Mouse (Mus musculus): ENCODE measurements around the gene Krba1. TPM values are rescaled to one million over a fixed set of nuclear protein-coding genes. Genes with fewer than 3 reads are reported as not detected.

Gene Krba1
- polyA plus RNA-seq, 1 experiment from 2014 or later = 22.9 TPM

GRCm38 (mm10) chr6:48415636-48416035 is 20.2 kb downstream of the Krba1 start:
- Histone ChIP-seq H3K27me3 (ENCODE audit: control insufficient read depth, insufficient read depth, low read length) (no peaks in the 10 kb centered on the region), H3K9me3 (ENCODE audit: control insufficient read depth, low read length) (no peaks in the 10 kb centered on the region), H3K27ac (ENCODE audit: low read depth, low read length) (no peak overlapping the region), H3K4me3 (ENCODE audit: low read depth, low read length) (no peak overlapping the region), H3K36me3 (ENCODE audit: control insufficient read depth, insufficient read depth, low read length) (peaks cover 23% of the 10 kb centered on the region), H3K4me1 (ENCODE audit: control insufficient read depth, insufficient read depth, low read length) (no peaks in the 10 kb centered on the region), H3K4me2 (ENCODE audit: low read depth) (no peak overlapping the region), H3K9ac (ENCODE audit: low read length) (no peak overlapping the region)
- no peak for ATAC-seq (ENCODE audit: insufficient read depth, low FRiP score, low TSS enrichment)
- WGBS = 97% methylated on average over 7 of the region's 7 CpGs
- DNase-seq (ENCODE audit: low spot score) = no peak

GRCm38 (mm10) chr6:48416486-48416885 is 21.1 kb downstream of the Krba1 start:
- no peaks in the 10 kb centered on the region for H3K4me1 ChIP-seq (ENCODE audit: control insufficient read depth, insufficient read depth, low read length)
- no peak overlapping the region for H3K9ac ChIP-seq (ENCODE audit: low read length)
- H3K9me3 ChIP-seq (ENCODE audit: control insufficient read depth, low read length) = no peaks in the 10 kb centered on the region
- WGBS = 96% methylated on average over 2 of the region's 2 CpGs
- DNase-seq (ENCODE audit: low spot score) (no peak), ATAC-seq (ENCODE audit: insufficient read depth, low FRiP score, low TSS enrichment) (no peak)
- H3K36me3 ChIP-seq (ENCODE audit: control insufficient read depth, insufficient read depth, low read length) = peaks cover 23% of the 10 kb centered on the region
- H3K4me3 ChIP-seq (ENCODE audit: low read depth, low read length) = no peak overlapping the region
- no peak overlapping the region for H3K27ac ChIP-seq (ENCODE audit: low read depth, low read length)
- H3K4me2 ChIP-seq (ENCODE audit: low read depth) = no peak overlapping the region
- H3K27me3 ChIP-seq (ENCODE audit: control insufficient read depth, insufficient read depth, low read length) = no peaks in the 10 kb centered on the region

GRCm38 (mm10) chr6:48420647-48421046 is 25.3 kb downstream of the Krba1 start:
- Histone ChIP-seq H3K4me1 (ENCODE audit: control insufficient read depth, insufficient read depth, low read length) (no peaks in the 10 kb centered on the region), H3K9me3 (ENCODE audit: control insufficient read depth, low read length) (no peaks in the 10 kb centered on the region), H3K4me2 (ENCODE audit: low read depth) (no peak overlapping the region), H3K27ac (ENCODE audit: low read depth, low read length) (no peak overlapping the region), H3K4me3 (ENCODE audit: low read depth, low read length) (no peak overlapping the region), H3K36me3 (ENCODE audit: control insufficient read depth, insufficient read depth, low read length) (peaks cover 8% of the 10 kb centered on the region), H3K27me3 (ENCODE audit: control insufficient read depth, insufficient read depth, low read length) (no peaks in the 10 kb centered on the region), H3K9ac (ENCODE audit: low read length) (no peak overlapping the region)
- DNase-seq (ENCODE audit: low spot score) = no peak
- WGBS = 21% methylated on average over 2 of the region's 2 CpGs
- no peak; the same call in 1 of the 2 replicates for ATAC-seq (ENCODE audit: insufficient read depth, low FRiP score, low TSS enrichment)

GRCm38 (mm10) chr6:48423336-48423735 is 27.9 kb downstream of the Krba1 start:
- no peak overlapping the region for H3K27ac ChIP-seq (ENCODE audit: low read depth, low read length)
- no peak for ATAC-seq (ENCODE audit: insufficient read depth, low FRiP score, low TSS enrichment)
- no peak overlapping the region for H3K9ac ChIP-seq (ENCODE audit: low read length)
- H3K9me3 ChIP-seq (ENCODE audit: control insufficient read depth, low read length) = no peaks in the 10 kb centered on the region
- DNase-seq (ENCODE audit: low spot score) = no peak
- WGBS = 83% methylated on average over 3 of the region's 3 CpGs
- no peaks in the 10 kb centered on the region for H3K36me3 ChIP-seq (ENCODE audit: control insufficient read depth, insufficient read depth, low read length)
- no peak overlapping the region for H3K4me2 ChIP-seq (ENCODE audit: low read depth)
- H3K27me3 ChIP-seq (ENCODE audit: control insufficient read depth, insufficient read depth, low read length) = no peaks in the 10 kb centered on the region
- H3K4me3 ChIP-seq (ENCODE audit: low read depth, low read length) = no peak overlapping the region
- no peaks in the 10 kb centered on the region for H3K4me1 ChIP-seq (ENCODE audit: control insufficient read depth, insufficient read depth, low read length)

- H3K9me3 ChIP-seq (ENCODE audit: control insufficient read depth, low read length) = no peaks in the 10 kb centered on the region
- H3K4me3 ChIP-seq (ENCODE audit: low read depth, low read length) = no peak overlapping the region
- no peak overlapping the region for H3K4me2 ChIP-seq (ENCODE audit: low read depth)
- no peak for DNase-seq (ENCODE audit: low spot score)
- WGBS = 72% methylated on average over 5 of the region's 5 CpGs
- no peak for ATAC-seq (ENCODE audit: insufficient read depth, low FRiP score, low TSS enrichment)
- no peaks in the 10 kb centered on the region for H3K4me1 ChIP-seq (ENCODE audit: control insufficient read depth, insufficient read depth, low read length)
- H3K27ac ChIP-seq (ENCODE audit: low read depth, low read length) = no peak overlapping the region
- no peaks in the 10 kb centered on the region for H3K27me3 ChIP-seq (ENCODE audit: control insufficient read depth, insufficient read depth, low read length)
- no peak overlapping the region for H3K9ac ChIP-seq (ENCODE audit: low read length)
- H3K36me3 ChIP-seq (ENCODE audit: control insufficient read depth, insufficient read depth, low read length) = no peaks in the 10 kb centered on the region
Measured at GRCm38 (mm10) chr6:48424074-48424473, 28.7 kb downstream of the Krba1 start.

GRCm38 (mm10) chr6:48426956-48427355 is 31.6 kb downstream of the Krba1 start:
- H3K9me3 ChIP-seq (ENCODE audit: control insufficient read depth, low read length) = no peaks in the 10 kb centered on the region
- no peak overlapping the region for H3K27ac ChIP-seq (ENCODE audit: low read depth, low read length)
- no peaks in the 10 kb centered on the region for H3K27me3 ChIP-seq (ENCODE audit: control insufficient read depth, insufficient read depth, low read length)
- ATAC-seq (ENCODE audit: insufficient read depth, low FRiP score, low TSS enrichment) = no peak
- no peak overlapping the region for H3K9ac ChIP-seq (ENCODE audit: low read length)
- DNase-seq (ENCODE audit: low spot score) = no peak
- H3K4me2 ChIP-seq (ENCODE audit: low read depth) = no peak overlapping the region
- WGBS = 84% methylated on average over 5 of the region's 5 CpGs
- no peaks in the 10 kb centered on the region for H3K4me1 ChIP-seq (ENCODE audit: control insufficient read depth, insufficient read depth, low read length)
- no peak overlapping the region for H3K4me3 ChIP-seq (ENCODE audit: low read depth, low read length)
- H3K36me3 ChIP-seq (ENCODE audit: control insufficient read depth, insufficient read depth, low read length) = no peaks in the 10 kb centered on the region

GRCm38 (mm10) chr6:48428769-48429557 is 33.6 kb downstream of the Krba1 start:
- Histone ChIP-seq H3K36me3 (ENCODE audit: control insufficient read depth, insufficient read depth, low read length) (no peaks in the 10 kb centered on the region), H3K9me3 (ENCODE audit: control insufficient read depth, low read length) (no peaks in the 10 kb centered on the region), H3K4me1 (ENCODE audit: control insufficient read depth, insufficient read depth, low read length) (no peaks in the 10 kb centered on the region), H3K27ac (ENCODE audit: low read depth, low read length) (no peak overlapping the region), H3K9ac (ENCODE audit: low read length) (no peak overlapping the region), H3K27me3 (ENCODE audit: control insufficient read depth, insufficient read depth, low read length) (no peaks in the 10 kb centered on the region), H3K4me2 (ENCODE audit: low read depth) (no peak overlapping the region), H3K4me3 (ENCODE audit: low read depth, low read length) (no peak overlapping the region)
- WGBS = 67% methylated on average over 4 of the region's 4 CpGs
- no peak for ATAC-seq (ENCODE audit: insufficient read depth, low FRiP score, low TSS enrichment)
- no peak for DNase-seq (ENCODE audit: low spot score)

- Histone ChIP-seq H3K27me3 (ENCODE audit: control insufficient read depth, insufficient read depth, low read length) (no peaks in the 10 kb centered on the region), H3K4me1 (ENCODE audit: control insufficient read depth, insufficient read depth, low read length) (no peaks in the 10 kb centered on the region), H3K4me2 (ENCODE audit: low read depth) (no peak overlapping the region), H3K36me3 (ENCODE audit: control insufficient read depth, insufficient read depth, low read length) (no peaks in the 10 kb centered on the region), H3K9me3 (ENCODE audit: control insufficient read depth, low read length) (no peaks in the 10 kb centered on the region), H3K9ac (ENCODE audit: low read length) (no peak overlapping the region), H3K4me3 (ENCODE audit: low read depth, low read length) (no peak overlapping the region), H3K27ac (ENCODE audit: low read depth, low read length) (no peak overlapping the region)
- 77% methylated on average over 5 of the region's 5 CpGs for whole genome bisulfite sequencing
- DNase-seq (ENCODE audit: low spot score) = no peak
- no peak for ATAC-seq (ENCODE audit: insufficient read depth, low FRiP score, low TSS enrichment)
Measured at GRCm38 (mm10) chr6:48430748-48431147, 35.4 kb downstream of the Krba1 start.
